In genomic region chr4:119733184-119733880, GRCm38 (mm10) we compare ENCODE assay signal across 8 mouse cellular contexts. TPM values are rescaled to one million over a fixed set of nuclear protein-coding genes. Genes with fewer than 3 reads are reported as not detected.
A peak's percentile ranks its signal among the peaks of the same experiment; 100 is the strongest.
DNase-seq lines count a peak whose midpoint lies in the region; ATAC-seq lines count a peak whose summit lies in the region.

Hivep3 (plus strand) TSS chr4:119733784.

- no peaks in the 10 kb centered on the region for H3K9me3 ChIP-seq in embryonic facial prominence, embryonic 10.5 days
- H3K9me3 ChIP-seq in intestine, embryonic 15.5 days = no peaks in the 10 kb centered on the region

- peak within 1 kb of the TSS; percentile 97 for H3K4me2 ChIP-seq in intestine, embryonic 15.5 days (replicated peaks)

- H3K27me3 ChIP-seq in embryonic facial prominence, embryonic 10.5 days (replicated peaks; ENCODE audit: low read depth, poor library complexity, severe bottlenecking) = peaks cover 49% of the 10 kb centered on the region
- peaks cover 18% of the 10 kb centered on the region; the same call in 1 of the 2 replicates for H3K27me3 ChIP-seq in intestine, embryonic 15.5 days (replicated peaks)

- peak; percentile 100 for ATAC-seq in intestine, embryonic 15.5 days
- ATAC-seq in megakaryocyte-erythroid progenitor cell, adult 5-6 weeks (replicated peaks; ENCODE audit: low FRiP score, low TSS enrichment, poor library complexity, severe bottlenecking) = peak; percentile 99

- H3K9ac ChIP-seq in intestine, embryonic 15.5 days = peak within 1 kb of the TSS; percentile 64

- H3K36me3 ChIP-seq in embryonic facial prominence, embryonic 10.5 days (replicated peaks) = no peaks in the 10 kb centered on the region
- no peaks in the 10 kb centered on the region for H3K36me3 ChIP-seq in intestine, embryonic 15.5 days

- H3K4me1 ChIP-seq in embryonic facial prominence, embryonic 10.5 days = peaks cover 12% of the 10 kb centered on the region
- peaks cover 6% of the 10 kb centered on the region; the same call in 1 of the 2 replicates for H3K4me1 ChIP-seq in intestine, embryonic 15.5 days (replicated peaks)

- peak; percentile 100 for DNase-seq in adrenal gland, postnatal 14 days
- peak; percentile 100 for DNase-seq in embryonic facial prominence, embryonic 10.5 days (ENCODE audit: low spot score)
- DNase-seq in gastrocnemius, postnatal 4 days (ENCODE audit: low spot score in 2 of 2) = peak; percentile 100
- DNase-seq in left cerebral cortex, postnatal 14 days (ENCODE audit: low spot score in 2 of 2) = peak; percentile 97 to 99
- DNase-seq in right cerebral cortex, postnatal 14 days = peak; percentile 99
- peak; percentile 100 for DNase-seq in urinary bladder, postnatal 25 days (ENCODE audit: low spot score)

- intact Hi-C loops in left cerebral cortex, postnatal 14 days (cut with DNase I) = loop anchor here (5.0 kb wide), 1 partner anchor 79 kb away; no protein-coding TSS in a partner anchor

- peak within 1 kb of the TSS; percentile 69 for H3K27ac ChIP-seq in embryonic facial prominence, embryonic 10.5 days (replicated peaks)
- peak within 1 kb of the TSS; percentile 85 for H3K27ac ChIP-seq in intestine, embryonic 15.5 days

- H3K4me3 ChIP-seq in embryonic facial prominence, embryonic 10.5 days = peak within 1 kb of the TSS; percentile 86
- peak within 1 kb of the TSS; percentile 82 for H3K4me3 ChIP-seq in intestine, embryonic 15.5 days (replicated peaks)

- under 1% methylated on average over 47 of the region's 47 CpGs for WGBS in embryonic facial prominence, embryonic 10.5 days
- under 1% methylated on average over 47 of the region's 47 CpGs for WGBS in intestine, embryonic 15.5 days

RNA-seq across cellular contexts. Expression of gene Hivep3, which starts in this region (rescaled TPM):
- 9.4 and 10.0 TPM in 2 replicates for total RNA-seq in adrenal gland, postnatal 14 days (2021)
- 0.67 and 1.5 TPM in 2 replicates for polyA plus RNA-seq in embryonic facial prominence, embryonic 10.5 days (2016; fragmentation: Nextera tagmentation; extraction: Ambion mirVana)
- 1 to 10 TPM; 5.5 to 5.7 TPM for total RNA-seq in gastrocnemius, postnatal 4 days (2021)
- 5.0 and 5.4 TPM in 2 replicates for polyA plus RNA-seq in intestine, embryonic 15.5 days (2015; fragmentation: Nextera tagmentation; extraction: Ambion mirVana)
- total RNA-seq in left cerebral cortex, postnatal 14 days (2021) = 10 to 100 TPM; 65.4 to 79.8 TPM
- 2.7 and 2.9 TPM in 2 replicates for total RNA-seq in megakaryocyte-erythroid progenitor cell, adult 5-6 weeks (2014; fragmentation: Nextera tagmentation)
- 1.6 and 2.5 TPM in 2 replicates for total RNA-seq in megakaryocyte-erythroid progenitor cell, adult 5-6 weeks (2017)

Comparison
In these comparisons a context has a peak if more than half of its experiments do, and no peak if none do; other contexts are left out.
1. Peak in every context shown above with its lines: DNase-seq, ATAC-seq, H3K4me3 ChIP-seq and H3K27ac ChIP-seq.